Mouse (Mus musculus) adrenal gland, adult 18-20 months (tissue): ENCODE measurements at regions not wholly inside any gene's neighbourhood (a gene's known extent, or its start where the extent isn't known, plus 50 kb on each side); places are given as distances from the start of the nearest gene placed in this dataset.

Experiments used
- DNase-seq, 2 experiments: peaks; one replicate each; pipeline ENCODE4 v3.0.0; 2021 to 2022; ENCODE audit warnings: low spot score in 2 of 2

DNA sequence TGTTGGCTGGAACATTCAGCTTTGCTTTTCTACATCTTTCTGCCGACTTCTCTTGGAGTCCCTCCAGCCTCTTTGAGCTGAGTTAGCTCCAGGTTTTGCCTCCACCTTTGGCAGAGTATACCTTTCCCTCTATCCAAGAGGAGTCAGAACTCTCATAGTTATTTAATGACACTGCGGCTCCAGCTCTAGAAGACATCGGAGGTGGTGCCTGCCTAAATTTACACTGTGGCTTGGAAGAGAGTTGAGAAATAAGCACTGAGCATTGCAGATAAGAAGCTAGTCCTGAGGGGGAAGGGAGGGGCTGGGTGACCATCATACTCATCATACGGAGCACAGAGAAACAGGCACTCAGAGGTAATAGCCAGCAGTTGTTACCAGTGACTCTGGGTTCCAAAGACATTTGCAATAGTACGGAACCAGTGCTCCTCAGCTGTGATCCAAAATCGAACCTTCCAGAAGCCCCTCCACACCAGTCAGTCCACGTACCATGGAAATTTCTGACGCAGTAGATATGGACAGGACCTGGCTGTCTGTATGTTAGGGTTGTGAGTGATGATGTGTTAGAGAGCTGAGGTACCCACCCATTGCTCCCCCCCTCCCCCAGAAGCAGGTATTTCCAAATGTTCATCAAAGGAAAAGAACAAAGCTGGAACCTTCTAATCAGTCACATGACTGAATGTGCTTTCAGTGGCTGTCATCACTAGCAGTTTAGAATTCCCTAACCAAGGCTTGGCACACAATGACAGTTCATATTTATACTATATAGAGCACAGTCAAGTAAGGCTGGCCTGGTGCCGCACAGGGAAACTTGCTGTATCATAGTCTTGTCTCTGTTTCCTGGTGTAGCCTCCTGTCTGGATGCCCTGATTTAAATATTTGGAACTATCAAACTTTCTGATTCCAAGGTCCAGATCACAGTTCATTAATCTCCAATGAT, 120.2 kb upstream of the Mpp6 start:
- DNase-seq, result no peak

DNA sequence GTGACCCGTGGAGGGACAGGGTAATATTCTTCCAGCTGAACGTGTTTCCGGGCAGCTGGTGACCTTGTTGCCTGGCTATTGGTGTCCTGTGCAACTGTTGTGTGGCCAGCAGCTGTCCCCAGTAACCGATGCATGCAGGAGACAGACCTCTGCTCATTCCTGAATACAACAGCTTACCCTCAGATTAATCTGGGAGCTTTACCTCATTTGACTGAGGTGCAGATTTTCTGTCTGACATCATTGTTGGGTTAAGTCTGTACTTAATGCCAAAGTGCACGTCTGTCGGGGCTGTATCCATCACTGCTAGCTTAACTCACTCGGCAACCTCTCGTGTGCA, 119.6 kb upstream of the Mpp6 start:
- DNase-seq, result no peak

DNA sequence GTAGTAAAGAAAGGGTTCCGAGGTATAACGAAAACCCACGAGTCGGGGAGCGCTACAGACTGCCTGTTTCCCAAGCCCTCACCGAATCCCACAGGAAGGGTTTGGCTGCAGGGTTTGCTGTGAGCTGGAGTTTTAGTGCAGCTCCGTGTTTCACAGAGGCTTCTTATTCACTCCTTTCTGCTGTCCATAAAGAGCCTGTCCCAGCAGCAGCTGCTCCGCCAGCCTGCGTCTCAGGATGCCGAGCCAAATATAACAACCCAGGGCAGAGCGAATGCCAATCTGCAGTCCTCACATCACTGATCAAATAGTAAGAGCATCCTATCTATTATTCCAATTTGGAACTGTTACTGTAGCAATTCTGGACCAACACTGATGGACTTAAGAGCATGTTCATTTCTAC, 110.7 kb upstream of the Mpp6 start:
- no peak for DNase-seq

DNA sequence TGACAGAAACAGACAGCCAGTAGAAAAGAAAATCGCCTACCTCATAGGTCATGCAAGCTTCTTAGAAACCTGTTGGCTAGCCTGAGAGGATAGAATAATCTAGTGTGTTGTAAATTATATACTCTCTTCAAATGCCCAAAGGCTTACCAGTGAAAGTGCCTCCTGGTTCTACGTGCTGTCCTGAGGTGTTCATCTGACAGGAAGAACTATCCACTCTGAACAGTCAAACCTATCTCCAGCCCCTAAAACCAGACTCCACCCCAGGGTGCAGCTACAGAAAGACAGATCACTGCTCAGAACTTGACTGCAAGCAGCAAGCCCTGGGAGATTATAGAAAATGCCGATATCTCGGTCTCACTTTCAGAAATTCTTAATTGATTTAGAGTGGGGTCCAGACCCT, 102.0 kb upstream of the Mpp6 start:
- DNase-seq, result no peak

DNA sequence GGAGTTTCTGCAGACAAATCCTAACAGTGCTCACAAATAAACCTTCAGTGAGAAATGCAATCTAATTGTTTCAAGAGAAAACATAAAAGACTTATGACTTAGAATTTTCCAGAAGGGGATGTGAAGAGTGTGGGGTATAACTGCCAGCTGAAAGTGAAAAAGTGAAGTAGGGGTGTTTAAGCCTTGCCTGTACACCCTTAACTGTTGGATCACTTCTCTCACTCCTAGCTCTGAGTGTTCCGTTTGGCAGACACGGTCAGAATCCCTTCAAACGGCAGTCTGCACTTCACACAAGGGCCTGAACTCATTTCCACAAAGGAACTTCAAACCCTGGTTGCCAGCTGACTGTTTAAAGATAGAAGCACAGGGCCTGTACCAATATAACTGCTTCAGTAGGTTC, 101.2 kb upstream of the Mpp6 start:
- DNase-seq, result no peak

DNA sequence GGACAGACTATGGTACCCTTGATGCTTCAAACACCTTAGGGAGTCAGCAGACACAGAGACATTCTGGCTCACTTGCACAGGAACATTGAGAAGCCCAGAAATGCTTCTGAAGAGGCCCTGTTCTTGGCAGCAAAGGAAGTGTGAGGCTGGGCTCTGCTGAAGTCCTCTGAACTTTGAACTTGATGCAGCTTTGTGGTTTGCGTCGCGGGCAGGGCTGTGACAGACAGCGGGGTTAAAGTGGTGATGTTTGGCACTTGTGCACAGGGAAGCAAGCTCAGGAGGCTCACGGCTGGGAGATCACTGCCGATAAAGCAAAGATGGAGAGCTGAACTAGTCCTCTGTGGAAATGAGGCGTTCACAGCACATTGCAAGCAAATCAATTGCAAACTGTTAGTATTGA, 100.7 kb upstream of the Mpp6 start:
- no peak for DNase-seq

DNA sequence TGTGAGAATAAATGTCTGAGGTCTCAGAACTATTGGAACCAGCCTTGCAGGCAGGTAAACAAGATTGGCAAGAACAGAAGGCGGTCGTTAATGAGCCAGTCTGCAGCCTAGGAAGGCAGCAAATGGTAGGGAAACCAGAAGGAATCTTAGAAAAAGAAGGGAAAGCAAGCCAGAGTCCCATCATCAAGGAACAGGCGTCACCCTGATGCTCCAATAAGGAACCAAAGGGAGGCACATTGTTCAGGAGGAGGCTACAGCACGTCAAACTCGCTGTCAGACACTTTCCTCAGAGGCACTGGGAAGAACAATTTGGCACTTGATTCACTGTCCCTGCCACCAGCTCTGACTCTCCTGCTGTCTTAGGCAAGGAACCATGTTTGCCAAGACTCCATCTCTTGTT, 100.2 kb upstream of the Mpp6 start:
- DNase-seq, result no peak

DNA sequence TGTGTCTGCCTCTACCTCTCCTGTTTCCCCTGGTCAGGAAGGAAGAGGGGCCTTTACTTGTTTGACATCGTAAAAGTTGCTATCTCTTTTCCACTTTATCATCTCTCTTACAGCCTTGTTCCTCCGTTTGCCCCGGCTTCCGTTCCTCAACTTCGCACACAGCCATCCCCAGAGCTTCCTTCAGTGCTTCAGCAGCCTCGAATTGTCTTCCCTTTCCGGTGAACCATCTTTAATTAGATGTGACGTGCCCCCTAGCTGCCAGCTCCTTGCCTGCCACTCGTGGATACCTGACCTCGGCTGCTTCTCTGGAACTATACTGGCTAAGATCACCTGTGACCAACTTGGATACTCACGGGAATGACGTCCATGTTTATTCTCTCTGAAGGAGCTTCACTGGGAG, 99.0 kb upstream of the Mpp6 start:
- DNase-seq, result no peak

DNA sequence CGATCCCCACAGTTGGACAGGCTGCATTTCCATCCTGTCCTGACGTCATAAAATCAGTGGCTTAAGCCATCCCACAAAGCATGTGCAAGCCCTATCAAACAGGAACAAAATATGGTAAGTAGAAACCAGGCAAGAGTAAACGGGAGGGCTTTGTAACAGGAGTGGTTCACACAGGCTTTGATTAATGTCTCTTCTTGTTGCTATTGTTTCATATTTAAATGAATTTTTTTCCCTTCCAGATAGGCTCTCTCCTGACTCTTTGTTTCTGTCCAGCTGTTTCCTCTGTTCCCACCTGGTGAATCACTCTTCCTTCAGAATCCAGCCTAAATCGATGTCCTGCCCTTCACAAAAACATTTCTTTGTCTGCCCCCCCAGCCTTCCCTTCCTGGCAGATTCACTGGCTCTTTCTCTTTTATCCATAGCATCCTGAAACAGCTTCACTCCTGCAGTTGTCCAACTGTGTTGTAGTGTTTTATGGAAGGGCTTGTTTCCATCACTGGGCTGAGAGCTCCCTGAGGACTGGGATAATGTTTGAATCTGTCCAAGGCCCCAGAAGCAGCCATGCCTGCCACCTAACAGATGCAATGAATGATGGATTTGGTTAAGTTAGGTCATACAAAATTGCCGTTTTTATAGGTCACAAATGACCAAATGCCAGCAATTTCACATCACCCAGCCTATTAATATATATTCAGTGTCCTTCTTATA, 98.1 kb upstream of the Mpp6 start:
- DNase-seq, result no peak

DNA sequence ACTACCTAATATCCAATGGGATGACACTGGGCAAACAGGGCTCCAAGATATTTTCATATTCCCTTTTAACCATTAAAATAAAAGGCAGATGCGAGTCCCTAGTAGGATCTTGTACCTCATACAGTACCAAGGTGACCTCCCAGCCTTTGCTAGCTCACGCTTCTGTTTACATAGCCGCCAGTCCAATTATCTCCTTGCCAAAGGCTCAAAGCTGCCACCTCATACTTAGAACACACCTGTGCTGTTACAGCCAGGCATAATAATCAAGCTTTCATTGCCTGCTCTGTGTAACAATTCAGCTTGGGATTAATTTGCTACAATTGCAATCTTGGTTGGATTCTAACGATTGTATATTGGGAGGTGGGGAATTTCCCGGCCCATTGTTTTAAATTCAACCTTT, 97.0 kb upstream of the Mpp6 start:
- no peak for DNase-seq

DNA sequence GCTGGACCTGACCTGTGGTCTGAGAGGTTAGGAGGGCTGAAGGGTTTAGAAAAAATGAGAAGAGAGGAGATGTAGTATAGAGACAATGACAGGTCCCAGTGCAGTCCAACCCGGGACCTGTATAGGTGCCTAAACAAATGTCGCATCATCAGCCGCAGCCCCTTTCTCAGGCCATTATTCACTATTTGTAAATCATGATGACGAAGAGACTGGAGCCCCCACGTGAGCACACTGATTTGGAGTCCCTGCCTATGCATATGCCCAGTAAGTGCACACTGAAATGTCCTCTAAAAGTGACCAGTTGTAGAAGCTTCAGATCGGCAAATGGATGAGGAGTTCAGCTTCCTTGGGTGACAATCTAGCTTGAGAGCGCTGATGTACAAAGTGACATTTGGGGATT, 96.2 kb upstream of the Mpp6 start:
- DNase-seq, result no peak

DNA sequence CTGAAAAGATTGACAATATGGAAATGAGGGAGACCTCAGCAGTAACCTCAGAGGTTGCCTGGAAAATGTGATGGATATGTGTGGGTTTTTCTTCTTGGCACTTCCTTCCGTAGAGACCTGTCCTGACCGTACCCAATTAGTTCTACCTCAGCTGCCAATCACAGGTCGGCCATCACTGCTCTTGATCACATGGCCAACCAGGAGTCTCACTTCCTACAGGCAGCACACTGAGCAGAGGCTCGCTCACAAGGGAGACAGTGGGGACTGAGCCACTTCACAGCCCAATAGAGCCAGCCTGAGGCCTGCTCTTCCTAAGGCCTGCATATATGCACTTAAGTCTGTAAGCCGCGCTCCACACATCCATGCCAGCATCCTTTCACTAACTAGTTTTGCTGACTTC, 82.1 kb upstream of the Mpp6 start:
- DNase-seq, result no peak

DNA sequence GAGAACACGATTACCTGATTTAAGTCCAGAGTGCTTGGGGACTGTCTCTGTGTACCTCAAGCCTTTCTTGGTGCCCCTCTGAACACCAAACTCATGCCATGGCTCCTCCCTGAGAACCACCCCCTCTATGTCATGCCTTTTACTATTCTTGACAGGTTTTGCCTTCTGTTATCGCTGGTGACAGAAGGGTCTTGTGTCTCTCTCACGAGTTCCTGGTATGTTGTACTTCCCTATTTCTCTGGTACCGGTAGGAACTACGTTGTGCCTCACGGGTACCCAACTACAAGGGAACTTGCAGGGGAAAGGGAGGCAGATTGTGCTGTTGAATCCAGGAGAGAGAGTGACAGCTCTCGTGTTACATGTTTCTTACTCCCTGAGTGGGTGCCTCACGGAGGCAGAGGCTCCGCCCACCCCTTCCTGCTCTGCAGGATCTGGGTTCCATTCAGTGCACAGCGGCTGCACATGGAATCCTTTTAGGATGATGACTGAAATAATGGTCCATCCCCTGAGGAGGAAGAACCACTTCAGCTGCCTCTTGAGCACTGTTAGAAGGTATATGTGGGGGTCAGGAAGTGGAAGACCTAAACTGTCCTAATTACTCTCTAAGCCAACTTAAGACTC, 80.0 kb upstream of the Mpp6 start:
- no peak for DNase-seq

DNA sequence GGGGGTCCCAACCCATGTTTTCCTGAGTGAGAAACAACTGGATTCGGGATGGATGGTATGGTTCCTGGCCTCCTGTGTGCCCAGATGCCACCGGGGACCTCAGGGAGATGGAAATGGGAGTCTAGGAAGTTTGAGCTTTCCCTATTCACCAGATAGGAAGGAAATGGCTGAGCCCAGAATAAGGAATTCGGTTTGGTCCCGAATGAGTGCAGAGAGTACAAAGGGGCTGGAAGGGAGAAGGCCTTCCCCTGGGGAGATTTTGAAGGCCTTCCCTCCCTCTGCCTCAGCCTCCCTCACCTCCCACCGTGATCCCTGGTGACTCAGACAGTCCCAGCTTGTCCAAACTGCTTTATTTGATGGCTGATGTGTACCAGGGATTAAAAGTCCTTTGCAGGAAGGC, 78.7 kb upstream of the Mpp6 start:
- no peak for DNase-seq

DNA sequence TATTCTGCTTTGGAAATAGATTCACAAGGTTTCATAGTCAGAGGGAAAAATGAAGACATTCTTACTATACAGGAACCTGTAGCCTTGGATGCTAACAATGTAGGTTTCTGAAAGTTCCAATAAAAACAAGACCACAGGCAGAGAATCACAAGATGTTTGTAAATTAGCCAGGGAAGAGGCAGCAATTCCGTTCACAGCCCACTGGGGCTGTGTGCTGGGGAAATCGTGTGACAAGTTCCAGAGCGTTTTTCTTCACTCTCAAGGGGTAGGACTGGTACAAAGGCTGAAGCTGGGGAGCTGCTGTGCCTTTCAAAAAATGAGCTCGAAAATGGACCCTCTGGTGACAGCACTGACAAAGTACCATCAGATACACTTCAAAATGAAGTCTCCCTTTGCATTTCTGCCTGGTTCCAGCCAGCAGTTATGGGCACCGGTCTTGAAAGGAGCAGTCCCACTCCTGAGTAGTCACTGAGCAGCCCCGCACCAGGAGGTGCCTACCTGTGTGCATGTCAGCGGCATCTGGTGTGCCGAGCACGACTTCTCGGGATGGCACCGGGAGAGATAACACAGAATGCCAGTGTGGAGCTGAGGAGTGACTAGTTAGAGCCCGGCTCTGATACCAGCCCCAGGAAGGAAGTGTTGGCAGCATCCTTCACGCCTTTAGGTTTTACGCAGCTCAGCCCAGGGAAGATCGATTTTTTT, 77.0 kb upstream of the Mpp6 start:
- no peak for DNase-seq

DNA sequence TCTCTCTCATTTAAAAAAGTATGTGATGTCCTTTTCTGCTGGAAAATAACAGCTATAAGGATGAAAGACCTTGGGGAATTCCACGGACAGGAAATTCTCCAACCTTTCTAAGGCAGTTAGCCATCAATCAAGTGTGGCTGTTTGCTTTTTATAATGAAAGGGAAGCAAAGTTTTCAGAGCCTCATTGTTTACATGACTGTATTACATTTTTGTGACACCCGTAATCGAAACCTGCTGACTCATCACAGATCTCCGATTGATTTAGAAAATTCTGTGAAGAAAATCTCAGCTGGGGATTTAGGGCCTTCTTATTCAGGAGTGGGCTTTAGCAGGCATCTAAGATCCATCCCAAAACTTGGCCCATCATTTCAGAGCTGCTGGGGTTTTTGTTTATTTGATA, 72.4 kb upstream of the Mpp6 start:
- no peak for DNase-seq

DNA sequence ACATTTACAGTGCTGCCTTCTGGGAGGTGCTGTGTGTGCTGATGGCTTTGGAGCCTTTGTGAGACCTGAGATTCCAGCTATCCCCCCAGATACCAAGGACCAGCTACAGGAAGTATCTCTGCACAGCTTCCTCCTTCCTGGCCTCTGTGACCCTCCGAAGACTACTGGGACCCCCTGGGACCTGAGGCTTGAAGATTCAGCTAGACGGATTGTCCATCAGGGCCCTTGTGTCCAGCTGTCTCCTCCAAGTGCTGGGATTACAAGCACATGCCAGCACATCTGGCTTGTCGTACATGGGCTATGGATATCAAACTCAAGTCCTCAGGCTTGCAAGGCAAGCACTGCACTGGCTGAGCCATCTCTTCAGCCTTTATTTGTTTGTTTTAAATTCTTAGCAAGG, 71.7 kb upstream of the Mpp6 start:
- DNase-seq, result no peak

DNA sequence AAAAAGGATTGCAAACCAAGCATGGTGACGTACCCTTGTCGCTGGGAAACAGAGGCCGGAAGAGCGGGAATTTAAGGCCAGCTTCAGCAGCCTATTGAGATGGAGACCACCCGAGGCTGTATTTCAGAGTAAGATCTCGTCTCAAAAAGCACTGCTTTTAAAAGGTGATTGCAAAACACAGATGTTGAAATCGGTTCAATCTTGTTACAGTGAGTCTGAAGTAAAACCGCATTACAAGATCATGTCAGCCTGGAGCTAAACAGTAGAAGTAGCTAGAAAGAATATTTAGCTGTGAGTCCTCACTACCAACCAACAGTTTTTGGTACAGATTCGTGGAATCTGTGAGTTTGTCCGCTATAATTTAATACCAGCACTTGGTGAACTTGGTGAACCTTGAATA, 69.0 kb upstream of the Mpp6 start:
- no peak for DNase-seq

DNA sequence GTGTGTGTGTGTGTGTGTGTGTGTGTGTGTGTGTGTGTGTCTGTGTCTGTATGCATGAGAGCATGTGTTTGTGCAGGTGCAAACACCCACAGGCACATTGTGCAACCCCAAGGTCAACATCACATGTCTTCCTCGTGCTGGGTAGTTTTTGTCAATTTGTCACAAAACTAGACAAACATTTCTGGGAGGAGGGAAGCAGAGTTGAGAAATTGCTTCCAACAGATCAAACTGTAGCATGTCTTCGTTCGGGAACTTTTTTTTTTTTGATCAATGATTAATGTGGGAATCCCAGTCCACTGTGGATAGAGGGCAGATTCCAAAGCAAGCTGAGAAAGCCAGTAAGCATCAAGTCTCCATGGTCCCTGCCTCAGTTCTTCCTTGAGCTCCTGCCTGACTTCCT, 67.9 kb upstream of the Mpp6 start:
- no peak for DNase-seq

DNA sequence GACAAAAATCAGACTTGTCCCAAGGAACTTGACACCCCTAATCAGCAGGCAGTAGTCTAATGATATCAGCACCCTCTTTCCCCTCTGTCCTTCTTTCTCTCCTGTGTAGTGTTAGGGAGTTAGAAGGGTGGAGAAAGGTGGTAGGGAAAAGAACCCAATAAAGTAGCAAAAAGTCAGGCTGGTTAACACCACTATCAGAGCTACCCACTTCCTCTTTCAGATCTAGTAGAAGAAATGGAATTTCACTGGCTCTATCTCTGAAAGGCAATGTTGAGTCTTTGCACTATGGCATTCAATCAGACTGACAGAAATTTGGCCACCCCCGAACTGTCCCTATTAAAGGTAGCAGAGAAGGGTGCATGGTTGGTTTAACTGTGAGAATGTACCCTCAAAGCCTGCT, 65.9 kb upstream of the Mpp6 start:
- DNase-seq, result no peak

DNA sequence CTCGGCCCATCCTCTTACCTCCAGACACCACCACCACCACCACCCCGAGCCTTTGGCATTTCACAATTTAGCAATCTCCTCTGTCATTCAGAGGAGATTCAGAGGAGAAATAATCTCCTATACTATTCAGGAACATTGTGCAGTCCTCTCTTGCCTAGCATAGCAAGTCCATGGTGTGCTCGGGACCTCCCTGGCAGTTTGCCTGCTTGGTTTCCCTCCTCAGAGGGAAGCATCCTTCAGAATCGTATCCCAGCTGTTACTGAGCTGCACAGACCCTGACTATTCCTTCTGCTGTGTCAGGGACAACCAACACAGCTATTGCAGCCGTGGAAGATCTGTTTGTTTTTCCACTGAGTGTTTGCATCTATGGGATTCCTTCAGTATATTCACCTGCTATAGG, 63.3 kb upstream of the Mpp6 start:
- no peak for DNase-seq

DNA sequence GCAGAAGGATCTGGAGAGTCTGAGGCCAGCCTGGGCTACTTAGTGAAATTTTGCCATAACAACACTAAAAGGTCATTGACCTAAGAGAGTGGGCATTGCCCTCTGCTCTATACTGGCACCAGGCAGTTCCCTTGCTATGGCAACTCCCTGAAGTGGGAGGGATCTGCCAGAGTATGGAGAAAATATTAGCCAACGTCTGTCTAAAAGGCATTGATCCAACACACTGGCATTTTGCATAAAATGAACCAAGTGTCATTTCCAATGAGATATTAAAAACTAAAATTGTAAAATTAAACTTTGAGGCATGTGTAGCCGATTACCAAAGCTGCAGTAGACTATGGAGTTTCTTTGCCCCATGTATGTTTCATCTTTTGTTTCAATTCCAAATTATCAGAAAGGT, 57.6 kb upstream of the Mpp6 start:
- DNase-seq, result no peak
